Mouse (Mus musculus) left cerebral cortex, adult 2 months (tissue): ENCODE data around the gene Lin7b. TPM values are rescaled to one million over a fixed set of nuclear protein-coding genes. Genes with fewer than 3 reads are reported as not detected.
A peak's percentile ranks its signal among the peaks of the same experiment; 100 is the strongest.
"Not testable (repeated sequence)": the region's sequence is repeated elsewhere in the genome, so short reads cannot be mapped to it uniquely, and the experiment has no call there.

ENCODE experiments used
- DNase-seq, 2 experiments: peaks; one replicate each; pipeline ENCODE4 v3.0.0; 2021 to 2022; ENCODE audit warnings: low spot score in 2 of 2, mixed read lengths in 1 of 2; ENCODE audit errors: extremely low spot score in 1 of 2
- H3K27ac ChIP-seq: fragments of 200-600 bp; 2 replicates; pipeline ENCODE4 v1.8.1; 2022
- H3K4me3 ChIP-seq: fragments of 200-600 bp; 2 replicates; pipeline ENCODE4 v1.8.1; 2022
- CTCF ChIP-seq: fragments of 200-600 bp; IDR thresholded peaks from 2 replicates; pipeline ENCODE4 v1.8.1; 2022; ENCODE audit warnings: antibody characterized with exemption, mild to moderate bottlenecking, moderate library complexity
- intact Hi-C: fragments of 180-260 bp; cut with DNase I; formaldehyde crosslinking; loops from one replicate; pipeline ENCODE4 v1.15.1; 2025
- total RNA-seq, 2 experiments: library from RNA; stranded (reverse); gene quantifications; 2 replicates each; pipeline ENCODE4 v1.2.3; 2021

The Lin7b gene
- total RNA-seq, 2 experiments from 2014 or later: 156 to 178 TPM

DNA sequence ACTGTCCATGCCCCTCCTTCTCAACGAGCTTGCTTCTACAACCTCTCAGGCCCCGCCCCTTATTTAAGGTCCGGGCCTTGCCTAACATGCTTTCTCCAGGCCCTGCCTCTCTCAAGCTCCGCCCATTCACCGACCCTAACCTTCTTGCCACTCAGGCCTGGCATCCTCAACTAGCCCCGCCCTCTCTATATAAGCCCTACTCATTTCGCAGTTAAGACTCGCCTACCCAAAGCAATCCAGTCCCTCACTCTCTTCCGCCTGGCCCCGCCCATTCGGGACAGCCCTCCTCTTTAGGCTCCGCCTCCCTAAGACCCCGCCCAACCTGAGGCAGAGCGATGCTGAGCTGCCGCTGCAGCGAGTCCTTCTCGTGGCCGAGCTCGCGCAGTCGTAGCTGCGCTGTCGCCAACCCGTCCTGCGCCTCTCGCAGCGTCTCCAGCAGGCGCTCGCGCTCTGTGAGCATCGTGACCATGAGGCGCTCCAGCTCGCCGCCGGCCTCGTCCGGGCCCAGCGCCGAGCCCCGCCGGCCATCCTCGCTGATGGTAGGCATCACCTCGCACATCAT, 9.1 kb downstream of the Lin7b start:
- no peak; the same call in 1 of the 2 replicates for TF ChIP-seq CTCF
- intact Hi-C loops: loop anchor here (5.0 kb wide), 1 partner anchor 54 kb away; no protein-coding TSS in a partner anchor
- DNase-seq: peak; percentile 85
- Histone ChIP-seq H3K27ac (peak overlapping the region; percentile 71), H3K4me3 (peak overlapping the region; percentile 46)

GRCm38 (mm10) chr7:45360404-45361125, 9.8 kb downstream of the Lin7b start:
- no peak for TF ChIP-seq CTCF
- no peak overlapping the region for H3K4me3 ChIP-seq
- intact Hi-C loops: loop anchor here (5.0 kb wide), 1 partner anchor 53 kb away; no protein-coding TSS in a partner anchor
- DNase-seq: peak in 1 of 2 experiments; percentile 53
- H3K27ac ChIP-seq: peak overlapping the region; percentile 59

DNA sequence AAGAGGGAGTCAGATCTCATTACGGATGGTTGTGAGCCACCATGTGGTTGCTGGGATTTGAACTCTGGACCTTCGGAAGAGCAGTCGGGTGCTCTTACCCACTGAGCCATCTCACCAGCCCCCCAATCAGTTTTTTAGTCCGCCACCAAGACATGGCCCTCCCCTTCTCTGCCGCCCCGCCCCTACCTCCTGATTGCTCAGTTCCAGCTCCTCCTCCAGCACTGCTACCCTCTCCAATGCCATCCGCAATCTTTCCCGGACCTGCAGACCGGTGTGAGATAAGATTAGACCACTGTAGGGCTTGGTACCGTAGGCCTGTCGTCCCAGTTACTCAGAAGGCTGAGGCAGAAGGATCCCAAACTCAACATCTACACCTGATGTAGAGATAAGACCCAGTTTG, 11.3 kb downstream of the Lin7b start:
- intact Hi-C loops, H3K27ac ChIP-seq, DNase-seq, H3K4me3 ChIP-seq: not testable (repeated sequence)

DNA sequence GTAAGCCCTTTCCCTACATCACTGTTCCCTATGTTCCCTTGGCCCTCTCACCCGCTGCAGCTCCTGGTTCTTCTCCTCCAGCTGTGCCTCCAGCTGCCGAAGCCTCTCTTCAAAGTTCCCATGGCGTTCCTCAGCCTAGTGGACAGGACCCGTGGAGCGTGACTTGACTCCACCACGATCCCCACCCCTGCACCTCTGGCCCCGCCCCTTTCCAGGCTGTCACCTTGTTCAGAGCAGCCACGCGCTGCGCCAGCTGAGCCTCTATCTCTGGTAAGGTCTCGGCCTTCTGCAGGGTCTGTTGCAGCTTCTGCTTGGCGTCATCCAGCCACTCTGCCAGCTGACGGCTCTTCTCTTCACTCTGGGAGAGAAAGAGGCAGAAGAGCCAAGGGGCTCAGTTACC, 14.3 kb downstream of the Lin7b start:
- intact Hi-C loops: no loop called here
- DNase-seq: no peak

DNA sequence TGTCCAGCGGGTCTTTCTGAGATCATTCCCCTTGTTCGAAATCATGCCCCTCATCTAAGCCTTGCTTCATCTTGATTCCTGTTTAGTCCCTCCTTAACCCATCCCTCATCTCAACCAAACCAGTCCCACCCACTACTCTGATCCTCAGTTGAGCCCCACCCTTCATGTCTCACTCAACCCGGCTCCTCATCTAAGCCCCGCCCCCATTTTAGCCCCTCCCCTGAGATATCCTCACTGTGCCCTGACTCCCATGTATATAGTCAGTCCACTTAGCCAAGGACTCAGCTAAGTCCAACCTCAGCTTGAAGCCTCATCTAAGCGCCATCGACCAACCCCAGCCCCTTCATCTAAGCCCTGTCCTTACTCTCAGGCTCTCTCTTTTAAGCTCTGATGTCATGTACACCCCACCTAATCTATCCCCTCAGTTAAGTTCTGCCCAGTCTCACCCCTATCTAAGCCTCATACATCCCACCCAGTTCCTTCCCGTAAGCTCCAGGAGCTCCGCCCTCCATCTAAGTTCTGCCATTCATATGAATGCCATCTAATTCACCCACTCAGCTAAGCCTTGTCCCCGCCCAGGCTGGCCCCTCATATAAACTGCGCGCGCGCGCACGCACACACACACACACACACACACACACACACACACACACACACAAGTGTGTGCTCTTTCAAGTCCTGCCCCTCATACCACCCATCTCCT, 14.9 kb downstream of the Lin7b start:
- no peak for DNase-seq
- Histone ChIP-seq H3K4me3 (no peak overlapping the region), H3K27ac (no peak overlapping the region)
- no peak for TF ChIP-seq CTCF
- intact Hi-C loops: no loop called here

More for the DNA sequence above, 14.3 kb downstream of the Lin7b start:
- no peak for TF ChIP-seq CTCF
- Histone ChIP-seq H3K4me3 (no peak overlapping the region), H3K27ac (no peak overlapping the region)

GRCm38 (mm10) chr7:45353041-45353440, 17.3 kb downstream of the Lin7b start:
- DNase-seq: no peak
- H3K4me3 ChIP-seq: no peak overlapping the region
- no peak overlapping the region for H3K27ac ChIP-seq
- intact Hi-C loops: no loop called here
- no peak for TF ChIP-seq CTCF

- H3K27ac ChIP-seq: no peak overlapping the region
- H3K4me3 ChIP-seq: no peak overlapping the region
These were observed 23.5 kb downstream of the Lin7b start for GRCm38 (mm10) chr7:45346905-45347304.

DNA sequence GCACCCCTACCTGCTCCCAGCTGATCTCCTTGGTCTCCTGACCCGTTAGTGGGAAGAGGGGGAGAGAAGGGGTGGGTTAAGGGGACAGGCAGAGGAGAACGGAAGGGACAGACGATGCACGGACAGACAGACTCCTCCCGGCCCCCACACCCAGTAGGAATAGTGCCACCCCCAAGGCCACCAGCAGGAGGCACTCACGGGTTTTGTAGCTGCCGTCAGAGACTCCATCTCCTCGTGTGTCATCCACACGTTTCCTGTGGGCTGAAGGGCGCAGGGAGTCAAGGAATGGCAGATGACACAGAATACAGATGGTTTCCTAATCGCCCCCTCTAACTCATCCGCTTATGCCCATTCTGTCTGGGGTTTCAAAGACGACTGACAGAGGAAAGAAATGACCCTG, 26.8 kb downstream of the Lin7b start:
- no peak for DNase-seq
- H3K27ac ChIP-seq: peak overlapping the region; percentile 32; the same call in 1 of the 2 replicates
- intact Hi-C loops: no loop called here
- no peak overlapping the region for H3K4me3 ChIP-seq
- TF ChIP-seq CTCF: peak; percentile 32

More at GRCm38 (mm10) chr7:45346905-45347304, 23.5 kb downstream of the Lin7b start:
- TF ChIP-seq CTCF: no peak
- intact Hi-C loops: no loop called here
- no peak for DNase-seq

DNA sequence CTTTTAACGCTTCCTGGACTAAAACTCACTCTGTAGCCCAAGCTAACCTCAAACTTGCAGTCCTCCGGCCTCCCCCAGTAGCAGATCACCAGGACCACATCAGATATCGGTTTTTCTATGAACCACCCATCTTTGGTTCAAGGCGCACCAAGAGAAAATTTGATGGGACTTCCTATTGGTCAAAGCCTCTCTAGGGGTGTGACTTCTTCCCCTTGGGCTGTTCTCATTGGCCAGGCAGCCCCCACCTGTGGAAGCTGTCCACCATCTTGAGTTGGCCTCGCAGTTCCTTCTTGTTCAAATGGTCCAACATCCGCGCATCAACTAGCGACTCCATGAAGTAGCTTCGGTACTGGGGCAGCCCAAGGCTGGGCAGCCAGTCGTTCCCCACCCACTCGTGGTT, 28.3 kb downstream of the Lin7b start:
- DNase-seq: no peak
- Histone ChIP-seq H3K4me3 (no peak overlapping the region), H3K27ac (peak overlapping the region; percentile 32; the same call in 1 of the 2 replicates)
- TF ChIP-seq CTCF: no peak
- intact Hi-C loops: no loop called here

- intact Hi-C loops: loop anchor here (2.0 kb wide), 1 partner anchor 41 kb away; no protein-coding TSS in a partner anchor
- peak; percentile 83 for TF ChIP-seq CTCF
- Histone ChIP-seq H3K27ac (no peak overlapping the region), H3K4me3 (no peak overlapping the region)
- peak; percentile 75 to 77 for DNase-seq
These were observed 29.1 kb downstream of the Lin7b start for GRCm38 (mm10) chr7:45341303-45341702.

- Histone ChIP-seq H3K4me3 (no peak overlapping the region), H3K27ac (no peak overlapping the region)
- DNase-seq: peak in 1 of 2 experiments; percentile 37
- TF ChIP-seq CTCF: no peak
- intact Hi-C loops: loop anchor here (2.0 kb wide), 1 partner anchor 40 kb away; no protein-coding TSS in a partner anchor
These were observed 29.7 kb downstream of the Lin7b start for GRCm38 (mm10) chr7:45340669-45341068.

GRCm38 (mm10) chr7:45340066-45340442, 30.3 kb downstream of the Lin7b start:
- H3K4me3 ChIP-seq: peak overlapping the region; percentile 38
- H3K27ac ChIP-seq: no peak overlapping the region
- intact Hi-C loops: loop anchor here (2.0 kb wide), 1 partner anchor 39 kb away; no protein-coding TSS in a partner anchor
- DNase-seq: no peak
- TF ChIP-seq CTCF: no peak
